Mouse (Mus musculus) heart, adult 18-20 months (tissue): ENCODE measurements around the gene 9530068E07Rik. TPM values are rescaled to one million over a fixed set of nuclear protein-coding genes. Genes with fewer than 3 reads are reported as not detected.

Experiments
- DNase-seq, 2 experiments: peaks; one replicate each; pipeline ENCODE4 v3.0.0; 2021 to 2022; ENCODE audit warnings: mixed read lengths in 1 of 2
- total RNA-seq, 2 experiments: library from RNA; stranded (reverse); gene quantifications; 2 replicates each; pipeline ENCODE4 v1.2.3; 2021

The 9530068E07Rik gene
- total RNA-seq, 2 experiments from 2014 or later = 69.2 to 74.4 TPM

DNA sequence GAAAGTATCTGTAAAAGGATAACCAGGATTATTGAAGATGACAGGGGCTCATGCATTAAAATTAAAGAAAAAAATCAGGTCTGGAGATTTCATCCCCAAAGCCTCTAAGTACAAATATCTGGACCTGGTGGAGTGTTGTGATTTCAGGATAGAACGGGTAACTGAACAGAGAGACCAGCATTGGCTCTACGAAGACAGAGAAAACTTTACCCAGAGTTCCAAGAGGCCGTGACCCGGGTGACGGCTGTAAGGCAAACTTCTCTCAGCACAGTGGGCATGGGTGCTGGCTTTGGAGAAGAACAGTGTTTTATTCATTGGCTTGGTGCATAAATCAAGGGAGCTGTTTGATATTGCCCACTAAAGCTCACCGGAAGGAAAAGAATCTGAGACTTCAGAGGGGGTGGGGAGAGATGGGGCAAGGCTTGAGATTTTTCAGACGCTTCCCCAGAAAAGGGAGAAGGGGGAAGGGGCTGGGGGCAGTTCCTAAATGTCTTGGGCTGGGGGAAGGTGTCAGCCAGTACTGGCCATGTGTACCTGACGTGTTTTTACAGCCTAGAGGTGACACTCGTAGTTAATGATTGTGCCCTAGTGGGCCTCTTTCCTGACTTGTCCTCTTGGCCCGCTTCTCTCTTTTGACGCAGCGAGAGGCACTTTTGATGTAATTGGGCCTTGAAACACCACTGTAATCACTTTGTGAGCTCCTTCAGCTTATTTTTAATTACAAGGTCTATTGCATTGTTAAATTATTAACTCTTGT lies 24.2 kb downstream of the 9530068E07Rik start:
- DNase-seq = no peak

DNA sequence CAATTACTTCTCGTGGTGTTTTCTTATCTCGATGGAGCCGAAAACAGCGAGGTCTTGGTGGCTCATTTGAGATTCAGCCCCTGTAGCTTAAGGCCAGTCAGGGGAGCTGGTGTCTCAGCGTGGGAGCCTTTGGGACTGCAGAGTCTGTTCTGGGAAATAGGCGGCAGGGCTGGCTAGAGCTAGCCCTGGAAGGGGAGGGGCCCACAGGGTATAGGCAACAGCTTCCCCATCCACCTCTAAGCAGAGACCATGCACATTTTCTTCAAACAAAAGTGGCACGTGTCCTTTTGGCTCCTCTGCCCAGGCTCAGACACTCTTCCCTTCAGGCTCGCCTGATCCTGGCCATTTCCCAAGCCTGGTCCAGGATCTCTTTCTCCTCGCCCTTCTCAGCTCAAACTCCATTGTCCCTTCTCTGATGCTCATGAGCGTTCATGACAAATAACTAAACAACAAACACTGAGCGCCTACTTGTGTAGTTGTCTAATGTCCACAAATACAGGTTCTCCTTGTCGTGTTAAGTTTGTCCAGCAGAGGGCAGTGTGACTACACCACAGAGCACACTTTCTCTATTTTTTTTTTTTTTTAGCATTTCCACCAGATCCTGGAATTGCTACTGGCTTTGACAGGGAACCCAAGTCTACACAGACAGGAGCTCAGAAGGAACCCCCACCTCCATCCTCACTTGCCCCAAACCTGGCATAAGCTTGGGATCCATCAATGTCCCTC lies 25.0 kb downstream of the 9530068E07Rik start:
- DNase-seq = peak; percentile 22 to 84

DNA sequence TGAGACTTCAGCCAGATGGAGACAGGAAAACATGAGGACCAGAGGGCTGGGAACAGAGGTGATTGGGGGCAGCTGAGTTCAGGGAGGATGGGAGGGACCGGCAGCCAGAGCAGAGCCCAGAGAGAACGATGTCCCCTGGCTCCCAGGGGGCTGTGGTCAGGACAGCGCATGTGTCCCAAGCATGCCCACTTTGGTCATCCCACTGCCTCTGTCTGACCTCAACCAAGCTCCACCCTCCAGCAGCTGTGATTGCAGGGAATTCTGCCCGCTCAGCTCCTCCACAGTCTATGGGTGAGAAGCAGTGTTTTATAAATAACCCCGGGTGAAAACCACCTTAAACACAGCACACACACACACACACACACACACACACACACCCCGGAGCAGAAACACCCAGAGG lies 33.2 kb downstream of the 9530068E07Rik start:
- no peak for DNase-seq

DNA sequence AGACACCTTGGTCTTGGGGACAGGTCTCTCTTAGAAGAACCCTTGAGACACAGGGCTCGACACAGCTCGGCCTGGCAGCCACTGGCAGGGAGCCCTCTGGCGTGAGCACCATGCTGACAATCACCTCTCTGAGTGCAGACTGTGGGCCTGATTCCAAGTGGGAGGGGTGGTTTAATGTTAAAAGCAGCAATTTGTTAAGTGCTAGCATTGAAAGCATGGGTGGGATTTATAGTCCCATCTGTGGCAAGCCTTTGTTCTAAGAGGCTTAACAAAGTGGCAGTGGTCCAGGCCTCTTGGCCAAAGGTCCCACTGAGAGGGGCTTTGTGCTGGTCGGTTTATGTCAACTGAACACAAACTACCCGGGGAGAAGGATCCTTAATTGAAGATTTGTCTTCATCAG lies 35.4 kb downstream of the 9530068E07Rik start:
- no peak for DNase-seq

DNA sequence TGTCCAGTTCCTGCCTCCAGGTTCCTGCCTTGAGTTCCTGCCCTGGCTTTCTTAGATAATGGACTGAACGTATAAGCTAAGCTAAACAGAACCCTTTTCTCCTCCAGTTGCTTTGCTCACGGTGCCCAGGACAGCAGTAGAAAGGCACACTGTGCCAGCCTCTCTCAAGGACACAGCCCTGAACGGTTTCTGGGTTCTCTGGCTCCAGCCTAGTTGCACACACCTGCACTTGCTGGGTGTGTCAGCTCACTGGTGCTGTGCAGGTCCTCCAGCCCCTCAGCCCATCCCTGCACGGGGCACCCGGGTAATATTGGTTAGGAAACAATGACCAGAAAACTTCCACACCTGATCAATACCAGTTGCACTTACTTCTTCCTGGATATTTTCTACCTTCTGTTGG lies 35.9 kb downstream of the 9530068E07Rik start:
- no peak for DNase-seq

DNA sequence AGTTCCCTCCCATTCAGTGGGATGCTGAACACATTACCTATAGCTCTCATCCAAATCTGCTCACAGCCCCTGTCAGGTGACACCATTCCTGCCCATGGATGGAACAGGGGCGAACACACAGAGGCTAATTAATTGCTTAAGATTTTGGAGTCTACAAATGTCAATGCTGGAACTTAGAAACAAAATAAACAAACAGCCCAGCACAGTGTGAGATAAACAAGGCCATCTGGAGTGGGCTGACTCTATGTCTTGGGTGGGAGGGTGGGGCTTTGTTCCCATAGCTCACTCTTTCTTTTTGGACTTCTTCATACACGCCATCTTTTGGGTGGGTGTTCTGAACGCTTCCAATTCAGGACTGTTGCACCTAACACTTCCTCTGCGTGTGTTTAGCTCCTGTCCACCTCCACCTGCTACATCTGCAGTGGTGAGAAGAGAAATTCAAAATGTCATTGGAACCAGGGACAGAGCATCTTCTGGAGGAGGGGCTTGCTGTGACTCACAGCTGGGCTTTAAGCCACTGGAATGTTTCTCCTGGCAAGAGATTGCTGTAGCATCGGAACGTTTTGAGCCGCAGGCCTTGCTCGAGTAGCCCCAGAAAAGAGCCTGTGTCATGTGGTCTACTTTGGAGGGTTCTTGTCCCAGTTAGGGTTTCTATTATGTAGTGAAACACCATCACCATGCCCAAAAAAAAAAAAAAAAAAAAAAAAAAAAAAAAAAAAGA lies 37.0 kb downstream of the 9530068E07Rik start:
- peak; percentile 12 to 26 for DNase-seq

DNA sequence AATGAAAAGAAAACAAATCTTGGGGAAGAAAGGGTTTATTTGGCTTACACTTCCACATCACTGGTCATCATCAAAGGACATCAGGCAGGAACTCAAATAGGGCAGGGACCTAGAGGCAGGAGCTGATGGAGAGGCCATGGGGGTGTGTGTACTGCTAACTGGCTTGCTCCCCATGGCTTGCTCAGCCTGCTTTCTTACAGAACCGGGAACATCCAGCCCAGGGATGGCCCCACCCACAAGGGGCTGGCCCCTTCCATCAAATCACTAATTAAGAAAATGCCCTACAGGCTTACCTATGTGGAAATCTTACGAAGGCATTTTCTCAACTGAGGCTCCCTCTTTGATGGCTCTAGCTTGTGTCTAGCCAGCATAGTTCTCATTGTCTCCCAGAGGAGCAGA lies 37.6 kb downstream of the 9530068E07Rik start:
- no peak for DNase-seq

DNA sequence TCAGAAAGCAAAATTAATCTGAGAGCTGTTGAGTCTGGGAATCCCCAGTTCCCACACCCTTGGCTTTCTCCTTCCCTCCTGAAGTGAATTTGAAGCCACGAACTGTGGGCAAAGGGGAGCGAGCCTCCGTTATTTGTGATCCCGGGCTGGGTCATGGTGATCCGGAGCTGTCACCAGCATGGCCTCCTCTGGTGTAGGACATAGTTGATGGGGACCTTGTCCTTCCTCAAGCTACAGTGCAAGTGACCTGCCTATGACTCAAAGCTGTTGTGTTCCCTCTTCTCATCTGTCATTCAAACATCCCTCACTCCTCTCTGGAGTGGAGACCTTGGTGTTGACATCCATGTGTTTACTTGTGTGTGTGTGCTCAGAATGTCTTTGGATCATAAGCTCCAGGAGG lies 39.2 kb downstream of the 9530068E07Rik start:
- DNase-seq = no peak

DNA sequence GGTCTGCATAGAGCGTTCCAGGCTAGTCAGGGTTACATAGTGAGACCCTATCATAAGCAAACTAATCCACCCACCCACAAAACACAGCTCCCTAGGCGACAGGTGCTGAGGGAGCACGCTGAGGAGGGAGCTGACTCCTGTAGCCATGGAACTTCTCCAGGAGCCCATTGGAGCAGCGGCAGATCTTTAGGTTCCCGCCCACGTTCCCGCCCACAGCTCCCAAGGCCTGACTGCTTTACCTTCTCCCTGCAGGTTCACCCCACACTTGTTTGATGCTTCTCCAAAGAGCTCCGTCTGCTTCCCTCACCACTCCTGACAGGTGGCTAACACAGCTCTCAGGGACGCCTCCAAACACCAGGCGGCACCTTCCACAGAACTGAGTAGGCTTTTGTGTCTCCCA lies 40.9 kb downstream of the 9530068E07Rik start:
- DNase-seq = no peak

DNA sequence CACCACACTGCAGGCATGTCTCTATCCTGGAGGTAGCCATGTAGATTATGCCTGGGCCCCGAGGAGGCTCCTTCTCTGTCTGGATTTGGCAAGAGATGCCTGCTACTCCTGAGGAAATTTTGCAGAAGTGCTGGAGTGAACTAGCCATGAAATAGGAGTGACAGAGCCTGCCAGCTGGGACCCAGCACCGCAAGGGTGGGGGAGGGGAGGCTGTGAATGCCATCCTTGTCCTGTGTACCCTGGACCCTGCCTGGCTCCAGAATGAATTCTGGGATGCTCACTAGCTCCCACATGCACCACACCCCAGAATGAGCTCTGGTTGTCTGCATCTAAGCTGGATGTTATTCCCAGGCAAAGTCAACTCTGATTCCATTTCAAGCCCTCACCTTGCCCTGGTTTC lies 44.9 kb downstream of the 9530068E07Rik start:
- no peak for DNase-seq

DNA sequence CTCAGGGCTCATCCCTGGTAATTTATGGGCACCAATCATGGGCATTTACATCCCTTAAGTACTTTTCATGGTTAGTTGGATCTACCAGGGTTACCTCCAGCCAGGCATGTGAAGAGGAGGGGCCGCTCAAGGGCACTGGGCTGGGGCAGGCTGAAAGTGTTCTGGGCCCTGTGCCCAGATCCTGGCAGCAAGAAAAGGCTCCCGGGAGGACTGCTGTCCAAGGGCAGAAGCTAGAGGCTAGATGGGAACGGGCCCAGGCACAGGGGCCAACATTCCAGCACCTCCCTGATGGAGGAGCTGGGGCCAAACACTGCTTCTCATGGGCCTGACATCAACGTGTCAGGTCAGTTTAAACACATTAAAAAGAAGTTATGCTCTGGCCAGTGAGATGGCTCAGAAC lies 51.0 kb downstream of the 9530068E07Rik start:
- DNase-seq = peak; percentile 75 to 88

DNA sequence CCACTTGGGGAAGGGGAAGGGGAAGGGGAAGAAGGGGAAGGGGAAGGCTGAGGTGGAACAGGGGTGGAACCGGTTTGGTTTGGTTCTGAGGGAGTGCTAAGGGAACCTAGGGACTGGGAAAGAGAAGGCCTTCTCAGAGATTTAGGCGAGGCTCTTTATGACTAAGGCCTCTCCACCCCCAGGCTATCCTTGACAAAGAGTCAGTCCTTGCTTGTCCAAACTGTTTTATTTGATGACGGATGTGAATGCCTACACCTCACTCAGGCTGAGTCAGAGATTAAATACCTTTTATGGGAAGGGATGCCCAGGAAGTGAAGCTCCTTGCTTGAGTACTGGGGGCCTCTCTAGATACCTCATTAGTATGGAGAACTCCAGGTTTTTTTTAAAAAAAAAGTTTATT lies 52.8 kb downstream of the 9530068E07Rik start:
- no peak for DNase-seq

DNA sequence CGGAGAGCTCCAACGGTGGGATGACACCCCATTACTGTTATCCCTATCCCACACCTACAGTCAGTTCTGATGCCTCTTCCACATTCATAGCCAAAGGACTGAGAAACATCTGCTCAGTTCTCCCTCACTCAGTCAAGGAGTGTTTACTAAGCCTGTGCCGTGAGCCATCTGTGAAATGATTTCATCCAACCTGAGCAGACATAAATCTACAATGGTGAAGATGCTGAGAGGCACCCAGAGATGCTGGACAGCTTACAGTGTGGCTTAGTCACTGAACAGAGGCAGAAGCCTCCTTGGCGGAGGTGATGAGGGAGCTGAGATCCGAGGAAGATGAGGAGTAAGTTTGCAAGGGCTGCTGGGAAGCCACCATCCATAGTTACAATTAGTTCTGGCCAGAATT lies 62.1 kb downstream of the 9530068E07Rik start:
- no peak for DNase-seq

Other genes with a start within 250 kb of the 9530068E07Rik start
- not detected for gene Olfr1371, start 182.4 kb upstream of the 9530068E07Rik start, total RNA-seq
- 100 to 1,000 TPM; 266 to 277 TPM for gene Skp1a, start 164.4 kb upstream of the 9530068E07Rik start, total RNA-seq
- gene Tcf7, start 113.4 kb upstream of the 9530068E07Rik start, total RNA-seq = 1 to 10 TPM in 1 of 2 experiments, under 1 TPM in 1; 0.55 to 6.6 TPM
- 1,000 to 10,000 TPM; 1,073 to 1,213 TPM for gene Vdac1, start 35.6 kb upstream of the 9530068E07Rik start, total RNA-seq